Mouse (Mus musculus): ENCODE data around the gene Gtf2f2. TPM values are rescaled to one million over a fixed set of nuclear protein-coding genes. Genes with fewer than 3 reads are reported as not detected.
A peak's percentile ranks its signal among the peaks of the same experiment; 100 is the strongest.
"Not testable (repeated sequence)": the region's sequence is repeated elsewhere in the genome, so short reads cannot be mapped to it uniquely, and the experiment has no call there.

The Gtf2f2 gene
- polyA plus RNA-seq, 1 experiment, result 16.5 TPM

DNA sequence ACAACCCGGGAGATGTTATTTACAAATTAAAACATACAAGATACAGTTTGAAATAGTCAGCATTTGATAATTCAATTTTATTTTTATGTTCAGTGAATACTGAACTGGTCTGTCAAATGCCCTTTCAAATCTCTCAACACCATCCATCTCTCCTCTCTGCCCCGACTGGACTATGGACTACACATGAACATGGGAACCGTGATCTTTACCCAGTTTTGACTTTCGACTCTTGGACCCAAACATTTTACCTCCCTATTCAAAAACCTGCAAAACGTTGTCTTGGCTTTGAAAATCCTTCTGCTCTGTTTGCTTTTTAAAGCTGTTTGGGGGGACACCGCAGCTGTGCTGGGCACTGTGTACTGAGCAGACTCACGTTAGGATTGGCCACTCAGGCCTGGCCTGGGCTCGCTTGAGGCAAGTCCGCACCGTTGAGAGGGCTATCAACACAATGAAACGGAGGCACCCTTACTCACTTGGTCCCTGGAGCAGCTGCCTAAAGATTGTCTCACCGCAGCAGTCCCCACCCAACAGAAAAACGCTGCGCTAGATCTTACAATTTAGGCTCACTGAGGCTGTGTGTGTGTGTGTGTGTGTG is 140.8 kb downstream of the Gtf2f2 start:
- DNase-seq (ENCODE audit: extremely low spot score in 1 of 2, low spot score in 1 of 2), result no peak

DNA sequence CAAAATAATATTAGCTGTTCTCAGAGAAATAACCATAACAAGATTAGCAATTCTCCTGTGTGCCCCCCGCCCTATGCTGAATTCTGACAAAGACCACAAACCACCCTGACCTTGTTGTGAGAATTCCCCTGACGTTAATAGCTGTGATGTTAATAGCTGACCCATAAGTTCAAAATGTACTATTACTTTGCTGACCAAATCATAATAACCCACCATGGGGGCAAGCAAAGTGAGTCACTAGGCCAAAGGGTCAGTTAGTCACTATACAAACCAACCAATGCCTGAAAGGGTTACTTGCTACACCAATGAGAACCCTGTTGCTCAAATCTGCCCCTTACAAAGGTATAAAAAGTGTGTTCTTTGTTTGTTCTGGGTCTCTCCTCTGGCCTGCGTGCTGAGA is 142.6 kb downstream of the Gtf2f2 start:
- not testable (repeated sequence) for DNase-seq (ENCODE audit: extremely low spot score in 1 of 2, low spot score in 1 of 2)

DNA sequence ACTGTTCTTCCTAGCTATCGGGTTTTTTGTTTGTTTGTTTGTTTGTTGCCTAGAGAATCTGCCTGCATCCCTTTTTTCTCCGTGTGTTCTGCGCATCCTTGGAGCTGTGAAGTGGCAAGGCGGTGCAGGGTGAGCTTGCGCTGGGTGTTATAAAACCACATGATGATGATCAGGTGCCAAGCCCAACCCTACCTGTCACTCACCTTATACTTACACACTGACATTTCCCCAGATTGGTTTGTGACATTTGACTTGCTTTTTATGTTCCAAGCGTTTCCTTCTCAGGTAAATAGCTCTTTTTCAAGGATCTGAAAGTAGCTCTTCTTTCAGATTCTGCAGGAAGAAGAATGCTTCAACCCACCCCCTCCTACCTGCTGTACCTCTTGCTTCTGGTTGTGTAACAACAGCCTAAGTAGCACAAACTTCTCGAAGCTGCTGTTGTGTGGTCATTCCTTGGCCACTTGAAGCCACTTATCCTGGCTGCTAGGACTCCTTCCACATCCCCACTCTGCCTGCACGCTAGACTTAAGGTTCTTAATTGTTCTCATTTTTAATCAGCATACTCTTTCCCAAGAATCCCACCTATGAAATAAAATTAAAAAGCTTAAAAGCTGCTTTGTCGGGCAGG is 143.8 kb downstream of the Gtf2f2 start:
- no peak for DNase-seq (ENCODE audit: extremely low spot score in 1 of 2, low spot score in 1 of 2)

DNA sequence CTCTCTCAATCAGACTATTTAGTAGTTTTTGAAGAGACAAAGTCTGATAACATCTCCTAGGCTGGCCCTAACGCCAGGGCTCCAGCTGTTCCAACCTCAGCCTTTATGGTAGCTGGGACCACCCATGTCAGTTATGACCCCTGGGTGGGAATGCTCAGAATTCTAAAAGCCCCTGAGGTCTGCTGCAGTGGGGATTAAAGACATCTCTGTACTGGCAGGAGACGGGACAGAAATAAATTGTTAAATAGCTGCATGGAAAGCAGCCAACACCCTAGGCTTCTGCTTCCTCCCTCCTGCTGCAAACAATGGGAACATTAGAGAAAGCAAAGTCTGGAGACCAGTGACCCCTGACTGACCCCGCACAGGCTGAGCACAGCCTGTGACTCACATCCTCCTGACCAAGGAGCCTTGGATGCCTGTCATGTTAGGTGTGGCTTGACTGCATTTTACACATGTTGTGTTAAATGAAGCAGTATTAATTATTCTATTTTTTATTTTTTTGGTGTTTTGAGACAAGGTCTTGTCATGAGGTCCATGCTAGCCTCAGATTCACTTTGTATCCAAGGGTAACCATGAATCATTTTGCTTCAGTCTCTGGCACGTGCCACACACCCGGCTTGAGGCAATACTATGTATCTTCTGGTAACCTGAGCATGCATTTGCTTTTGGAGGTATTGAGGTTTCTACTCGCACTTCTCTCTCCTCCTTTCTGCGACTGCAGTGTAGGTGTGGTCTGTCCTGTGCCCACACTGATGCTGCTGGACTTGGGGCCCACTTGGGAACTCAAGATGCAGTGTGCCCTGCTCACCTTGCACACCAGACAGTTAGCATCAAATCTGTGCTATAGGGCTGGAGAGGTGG is 146.9 kb downstream of the Gtf2f2 start:
- DNase-seq (ENCODE audit: extremely low spot score in 1 of 2, low spot score in 1 of 2), result no peak

DNA sequence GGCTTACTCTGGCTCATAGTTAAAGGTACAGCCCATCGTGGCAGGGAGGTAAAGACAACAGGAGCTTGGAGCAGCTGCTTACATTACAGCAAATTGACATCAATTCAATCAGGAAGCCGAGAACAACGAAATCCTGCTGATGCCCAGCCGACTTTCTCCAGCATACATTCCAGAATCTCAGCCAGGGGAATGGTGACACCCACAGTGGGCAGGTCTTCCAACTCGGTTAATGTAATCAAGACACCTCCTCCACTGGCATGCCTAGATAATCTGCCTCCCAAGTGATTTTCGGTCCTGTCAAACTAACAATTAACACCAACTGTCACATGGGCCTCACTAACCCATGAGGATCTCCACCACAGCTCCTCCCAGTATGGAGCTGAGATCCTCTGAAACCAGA is 148.0 kb downstream of the Gtf2f2 start:
- no peak for DNase-seq (ENCODE audit: extremely low spot score in 1 of 2, low spot score in 1 of 2)

DNA sequence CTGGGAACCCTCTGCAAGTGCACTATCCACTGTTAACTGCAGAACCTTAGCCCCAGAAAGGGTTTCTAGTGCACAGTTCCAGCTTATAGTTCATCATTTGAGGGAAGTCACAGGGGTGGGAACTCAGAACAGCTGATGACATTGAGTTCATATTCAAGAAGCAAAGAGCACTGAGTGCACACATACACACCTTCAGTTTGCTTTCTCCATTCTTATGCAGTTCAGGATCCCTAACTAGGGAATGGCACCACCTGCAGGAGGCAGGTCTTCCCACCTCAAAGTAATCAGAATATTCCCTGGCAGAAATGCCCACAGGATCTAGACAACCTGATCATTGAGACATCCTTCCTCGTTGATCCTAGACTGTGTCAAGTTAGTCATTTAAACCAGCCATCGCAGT is 151.0 kb downstream of the Gtf2f2 start:
- DNase-seq (ENCODE audit: extremely low spot score in 1 of 2, low spot score in 1 of 2), result no peak

DNA sequence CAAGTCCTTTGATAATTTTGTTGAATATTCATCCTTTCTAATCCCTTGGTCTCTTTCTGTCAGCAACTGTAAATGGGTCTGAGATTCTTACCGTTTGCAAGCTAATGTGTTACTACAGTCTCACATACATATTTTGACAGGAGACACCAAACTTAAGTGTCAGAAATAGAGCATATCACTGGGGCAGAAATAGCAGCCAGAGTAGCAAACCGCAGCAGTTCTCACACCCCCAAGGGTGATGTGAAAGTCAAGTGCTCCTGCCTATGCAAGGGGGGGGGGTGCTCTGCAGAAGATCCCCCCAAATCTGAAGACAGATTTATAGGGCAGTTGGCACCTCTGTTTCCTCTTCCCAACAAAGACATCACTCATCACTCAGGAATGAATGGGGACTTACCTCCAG is 152.5 kb downstream of the Gtf2f2 start:
- DNase-seq (ENCODE audit: extremely low spot score in 1 of 2, low spot score in 1 of 2), result no peak

DNA sequence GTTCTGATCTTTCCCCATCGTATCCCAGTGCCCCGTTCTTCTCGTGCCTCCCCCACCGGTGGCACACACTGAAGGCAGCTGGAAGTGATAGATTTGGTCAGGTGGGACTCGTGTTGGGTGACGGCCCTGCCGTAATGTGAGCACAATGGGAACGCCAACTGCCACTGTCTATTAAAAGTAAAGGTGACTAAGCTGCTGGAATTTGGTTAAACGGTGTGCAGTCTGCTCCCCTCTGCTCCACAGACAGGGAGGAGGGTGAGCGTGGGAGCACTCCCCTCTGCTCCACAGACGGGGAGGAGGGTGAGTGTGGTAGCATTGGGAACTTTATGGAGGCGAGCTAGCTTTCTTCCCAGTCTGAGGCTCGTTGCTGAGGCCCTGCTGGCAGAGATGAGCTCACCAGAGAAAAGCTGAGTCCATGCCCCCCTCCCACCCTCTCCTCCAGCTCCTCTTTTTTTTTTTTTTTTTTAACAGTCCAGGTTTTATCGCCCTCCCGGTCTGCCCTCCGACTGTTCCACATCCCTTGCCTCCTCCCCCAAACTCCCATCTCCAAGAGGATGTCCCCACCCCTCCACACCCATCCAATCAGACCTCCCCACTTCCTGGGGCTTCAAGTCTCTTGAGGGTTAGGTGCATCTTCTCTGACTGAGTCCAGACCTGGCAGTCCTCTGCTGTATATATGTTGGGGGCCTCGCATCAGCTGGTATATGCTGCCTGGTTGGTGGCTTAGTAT is 155.2 kb downstream of the Gtf2f2 start:
- DNase-seq (ENCODE audit: extremely low spot score in 1 of 2, low spot score in 1 of 2), result peak in 1 of 2 experiments; percentile 51

DNA sequence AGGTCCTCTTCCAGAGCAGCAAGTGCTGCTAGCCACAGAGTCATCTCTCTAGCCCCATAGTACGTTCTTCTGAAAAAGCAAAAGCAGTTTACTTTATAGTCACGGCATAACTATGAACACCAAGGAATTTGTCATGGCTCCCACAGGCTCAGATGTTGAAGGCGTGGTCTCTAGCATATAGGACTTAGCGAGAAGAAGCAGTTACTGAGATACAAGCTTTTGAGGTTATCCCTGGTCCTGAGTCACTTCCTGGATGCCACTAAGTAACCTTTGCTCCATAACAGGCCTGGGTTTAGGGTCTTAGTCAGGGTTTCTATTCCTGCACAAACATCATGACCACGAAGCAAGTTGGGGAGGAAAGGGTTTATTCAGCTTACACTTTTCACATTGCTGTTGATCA is 158.6 kb downstream of the Gtf2f2 start:
- no peak for DNase-seq (ENCODE audit: extremely low spot score in 1 of 2, low spot score in 1 of 2)

DNA sequence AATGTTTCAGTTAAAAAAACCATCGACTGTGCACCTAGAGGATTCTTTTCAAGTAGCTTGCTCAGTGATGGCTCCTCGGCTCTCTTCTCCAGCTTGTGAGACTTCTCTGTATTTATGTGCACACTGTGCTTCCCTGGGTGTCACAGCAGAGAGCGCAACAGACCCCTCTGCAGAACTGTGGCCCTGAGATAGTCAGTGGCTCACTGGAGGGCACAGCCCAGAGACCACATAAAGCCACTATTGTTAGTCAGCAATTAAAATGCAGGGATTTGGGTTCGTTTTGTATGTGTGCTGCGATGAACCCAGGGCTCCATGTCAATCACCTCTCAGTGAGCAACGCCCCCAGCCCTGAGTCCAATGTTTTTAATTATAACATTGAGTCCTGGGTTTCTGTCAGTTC is 159.8 kb downstream of the Gtf2f2 start:
- no peak for DNase-seq (ENCODE audit: extremely low spot score in 1 of 2, low spot score in 1 of 2)

DNA sequence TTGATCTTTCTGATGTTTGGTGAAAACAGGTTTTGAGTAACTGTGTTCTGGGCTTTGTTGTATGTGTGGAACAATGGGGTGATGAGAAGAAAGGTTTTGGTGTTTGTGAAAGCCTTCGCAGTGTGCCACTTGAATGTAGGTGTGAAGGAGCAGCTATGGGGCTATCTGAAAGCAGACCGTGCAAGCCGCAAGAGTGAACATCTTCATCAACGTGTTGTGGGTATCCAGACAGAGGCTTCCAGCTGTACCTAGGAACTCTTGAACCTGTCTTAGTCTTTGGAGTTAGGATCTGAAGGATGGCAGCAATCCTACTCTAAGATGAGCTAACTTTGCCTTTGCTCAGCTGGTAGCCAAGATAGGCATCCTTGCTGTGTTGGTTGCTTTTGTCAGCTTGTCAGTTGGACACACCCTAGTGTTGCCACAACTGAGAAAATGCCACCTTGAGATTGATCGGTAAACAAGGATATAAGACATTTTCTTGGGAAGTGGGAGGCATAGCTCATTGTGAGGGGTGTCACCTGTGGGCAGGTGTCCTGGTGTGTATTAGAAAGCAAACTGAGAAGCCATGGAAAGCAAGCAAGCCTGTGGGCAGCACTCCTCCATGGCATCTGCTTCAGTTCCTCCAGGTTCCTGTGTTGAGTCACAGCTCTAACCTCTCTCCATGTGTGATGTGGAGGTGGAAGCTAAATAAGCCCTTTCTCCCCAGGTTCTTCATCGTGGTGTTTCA is 160.7 kb downstream of the Gtf2f2 start:
- DNase-seq (ENCODE audit: extremely low spot score in 1 of 2, low spot score in 1 of 2), result peak in 1 of 2 experiments; percentile 69

DNA sequence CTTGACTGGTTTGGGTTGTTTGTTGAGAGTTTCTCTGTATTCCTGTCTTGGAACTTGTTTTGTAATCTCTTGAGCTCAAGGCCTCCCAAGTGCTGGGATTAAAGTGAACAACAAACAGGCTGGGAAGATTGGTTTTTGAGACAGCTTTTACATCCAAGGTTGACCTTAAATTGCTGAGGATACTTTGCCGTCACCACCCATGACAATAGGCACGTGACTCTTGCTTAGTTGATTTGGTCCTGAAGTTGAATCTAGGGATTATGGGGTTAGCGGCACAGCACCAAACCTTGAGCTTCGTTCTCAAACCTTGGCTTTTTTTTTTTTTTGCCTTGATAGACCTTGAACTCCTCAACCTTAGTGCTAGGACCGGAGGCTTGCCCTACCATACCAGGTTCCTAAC is 161.4 kb downstream of the Gtf2f2 start:
- no peak for DNase-seq (ENCODE audit: extremely low spot score in 1 of 2, low spot score in 1 of 2)

DNA sequence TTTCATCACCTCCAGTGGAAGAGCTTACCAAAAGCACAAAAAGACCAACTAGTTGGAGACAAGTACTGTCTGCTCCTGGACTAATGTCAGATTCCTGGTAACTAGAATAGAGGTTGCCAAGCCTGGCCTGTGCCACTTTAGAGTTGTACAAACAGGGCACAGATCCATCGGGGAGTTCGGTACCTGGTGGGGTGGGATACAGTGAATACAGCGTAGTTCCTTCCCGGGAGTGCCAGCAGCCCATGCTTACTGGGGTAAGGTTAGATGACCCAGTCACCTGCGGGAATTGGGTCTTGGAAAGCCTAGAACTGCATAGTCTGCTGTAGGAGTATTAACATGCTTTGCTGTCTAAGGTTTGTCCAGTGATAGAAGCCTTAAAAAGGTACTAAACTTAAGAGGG is 162.2 kb downstream of the Gtf2f2 start:
- no peak for DNase-seq (ENCODE audit: extremely low spot score in 1 of 2, low spot score in 1 of 2)

DNA sequence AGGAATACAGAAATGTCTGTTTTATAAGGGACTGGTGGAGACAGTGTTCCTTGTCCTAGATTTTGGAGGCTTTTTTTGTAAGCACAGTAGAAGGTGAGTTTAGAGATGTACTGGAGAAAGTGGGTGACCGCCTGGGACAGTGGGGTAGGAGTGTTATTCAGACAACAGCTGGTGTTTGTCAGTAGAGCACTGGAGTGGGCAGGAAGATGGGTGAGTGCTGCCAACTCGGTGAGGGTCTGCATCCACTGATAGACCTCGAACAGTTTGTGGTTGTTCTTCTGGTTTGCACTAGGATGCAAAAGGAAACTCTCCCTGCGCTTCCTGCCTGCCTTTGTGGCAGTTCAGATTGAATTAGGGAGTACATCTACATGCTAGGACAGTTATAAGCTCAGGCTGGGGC is 163.0 kb downstream of the Gtf2f2 start:
- DNase-seq (ENCODE audit: extremely low spot score in 1 of 2, low spot score in 1 of 2), result no peak

Other genes starting within 250 kb of the Gtf2f2 start
- 7.3 and 8.1 TPM in 2 replicates for gene Slc25a30, start 223.8 kb downstream of the Gtf2f2 start, polyA plus RNA-seq (2012; rRNA removed)
- 908 and 941 TPM in 2 replicates for gene Tpt1, start 165.8 kb downstream of the Gtf2f2 start, polyA plus RNA-seq (2012; rRNA removed)
- 10.0 and 11.8 TPM in 2 replicates for gene Kctd4, start 55.9 kb downstream of the Gtf2f2 start, polyA plus RNA-seq (2012; rRNA removed)
- gene Gpalpp1, start 99.9 kb upstream of the Gtf2f2 start, polyA plus RNA-seq (2012; rRNA removed), result 13.4 and 14.7 TPM in 2 replicates
- 6.3 and 7.6 TPM in 2 replicates for gene Nufip1, start 100.0 kb upstream of the Gtf2f2 start, polyA plus RNA-seq (2012; rRNA removed)

Data from frontal cortex, adult 2 months (tissue).